Mouse (Mus musculus): ENCODE measurements around the gene Gm9639.
"Not testable (repeated sequence)": the region's sequence is repeated elsewhere in the genome, so short reads cannot be mapped to it uniquely, and the experiment has no call there.

Gene Gm9639

DNA sequence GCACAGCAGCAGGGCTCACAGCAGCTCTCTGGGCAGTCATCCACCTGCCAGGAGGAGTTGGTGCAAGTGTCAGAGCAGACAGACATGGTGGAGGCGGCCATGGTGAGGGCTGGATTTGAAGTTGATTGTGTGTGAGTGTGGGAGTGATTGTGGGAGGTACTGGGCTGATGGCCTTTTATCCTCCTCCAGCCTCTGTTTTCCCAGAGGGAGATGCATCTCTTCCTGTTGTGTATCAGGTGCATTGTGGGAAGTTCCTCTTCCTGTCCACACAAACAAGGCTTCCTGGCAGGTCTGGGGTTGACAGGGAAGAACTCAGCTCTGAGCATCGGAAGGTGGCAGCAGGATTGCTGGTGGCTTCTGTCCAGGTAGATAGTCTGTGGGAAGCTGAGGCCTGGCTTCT, at the start of gene Gm9639:
Gene Gm9639 (minus strand): TSS at position 101 of the 400 bp plus-strand sequence.
- DNase-seq (ENCODE audit: extremely low spot score, low read depth, low spot score) = no peak

GRCm38 (mm10) chr10:77839006-77839405, 44.1 kb upstream of the Gm9639 start:
- DNase-seq (ENCODE audit: extremely low spot score, low read depth, low spot score) = no peak

GRCm38 (mm10) chr10:77835647-77836046, 40.8 kb upstream of the Gm9639 start, which contains the start of gene Krtap10-10:
Krtap10-10 (plus strand) TSS chr10:77835947.
- no peak for DNase-seq (ENCODE audit: extremely low spot score, low read depth, low spot score)

DNA sequence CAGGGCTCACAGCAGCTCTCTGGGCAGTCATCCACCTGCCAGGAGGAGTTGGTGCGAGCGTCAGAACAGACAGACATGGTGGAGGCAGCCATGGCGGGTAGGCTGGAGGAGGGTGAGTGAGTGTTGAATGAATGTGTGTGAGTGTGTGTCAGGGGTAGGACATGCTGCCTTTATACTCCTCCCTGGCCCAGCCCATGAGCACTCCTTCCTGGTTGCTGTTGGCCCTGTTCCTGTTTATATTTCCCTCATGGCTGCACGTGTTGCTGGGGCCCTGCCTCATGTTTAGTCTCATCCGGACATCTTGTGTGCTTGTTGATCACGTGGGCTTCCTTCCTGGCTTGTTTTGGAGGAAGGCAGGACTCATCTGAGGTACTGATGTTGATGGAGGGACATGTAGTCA, 32.1 kb upstream of the Gm9639 start, which contains the start of gene Krtap10-4:
Gene Krtap10-4 (minus strand): TSS at position 145 of the 400 bp plus-strand sequence.
- no peak for DNase-seq (ENCODE audit: extremely low spot score, low read depth, low spot score)

- no peak for DNase-seq (ENCODE audit: extremely low spot score, low read depth, low spot score)
Observed at GRCm38 (mm10) chr10:77819203-77819602, 24.3 kb upstream of the Gm9639 start.

DNA sequence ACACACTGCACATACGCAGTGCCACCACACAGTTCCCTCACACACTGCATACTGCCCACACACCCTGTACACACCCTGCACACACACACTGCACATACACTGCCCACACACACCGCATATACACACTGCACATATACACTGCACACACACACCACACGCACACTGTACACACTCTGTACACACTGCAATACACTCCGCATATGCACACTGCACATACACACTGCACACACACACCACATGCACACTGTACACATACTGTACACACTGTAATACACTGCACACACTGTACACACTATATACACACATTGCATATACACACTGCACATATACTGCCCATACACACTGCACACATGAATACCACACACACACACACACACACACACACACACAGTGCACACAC, 23.6 kb upstream of the Gm9639 start:
- DNase-seq (ENCODE audit: extremely low spot score, low read depth, low spot score) = no peak

- no peak for DNase-seq (ENCODE audit: extremely low spot score, low read depth, low spot score)
Observed at GRCm38 (mm10) chr10:77815514-77815913, 20.6 kb upstream of the Gm9639 start.

DNA sequence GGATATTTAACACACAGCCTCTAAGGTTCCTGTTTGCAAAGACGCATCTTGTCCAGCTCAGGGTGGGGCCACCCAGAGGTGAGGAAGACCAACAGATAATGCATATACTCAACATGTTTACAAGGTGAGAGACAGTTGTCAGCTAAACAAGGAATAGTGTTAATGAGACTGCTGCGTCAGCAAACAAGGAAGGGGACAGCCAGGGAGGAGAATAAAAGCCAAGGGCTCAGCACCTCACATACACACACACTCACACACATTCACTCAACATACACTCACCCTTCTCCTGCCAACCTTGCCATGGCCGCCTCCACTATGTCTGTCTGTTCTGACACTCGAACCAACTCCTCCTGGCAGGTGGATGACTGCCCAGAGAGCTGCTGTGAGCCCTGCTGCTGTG, 19.5 kb upstream of the Gm9639 start, which contains the start of gene Gm2696:
Gene Gm2696 (plus strand): TSS at position 301 of the 400 bp plus-strand sequence.
- no peak for DNase-seq (ENCODE audit: extremely low spot score, low read depth, low spot score)

- no peak for DNase-seq (ENCODE audit: extremely low spot score, low read depth, low spot score)
Observed at GRCm38 (mm10) chr10:77811743-77812142, 16.9 kb upstream of the Gm9639 start, which contains the start of gene Gm9507. Gm9507 (minus strand) TSS chr10:77811843.

- no peak for DNase-seq (ENCODE audit: extremely low spot score, low read depth, low spot score)
Observed at GRCm38 (mm10) chr10:77804095-77804494, 9.2 kb upstream of the Gm9639 start.

DNA sequence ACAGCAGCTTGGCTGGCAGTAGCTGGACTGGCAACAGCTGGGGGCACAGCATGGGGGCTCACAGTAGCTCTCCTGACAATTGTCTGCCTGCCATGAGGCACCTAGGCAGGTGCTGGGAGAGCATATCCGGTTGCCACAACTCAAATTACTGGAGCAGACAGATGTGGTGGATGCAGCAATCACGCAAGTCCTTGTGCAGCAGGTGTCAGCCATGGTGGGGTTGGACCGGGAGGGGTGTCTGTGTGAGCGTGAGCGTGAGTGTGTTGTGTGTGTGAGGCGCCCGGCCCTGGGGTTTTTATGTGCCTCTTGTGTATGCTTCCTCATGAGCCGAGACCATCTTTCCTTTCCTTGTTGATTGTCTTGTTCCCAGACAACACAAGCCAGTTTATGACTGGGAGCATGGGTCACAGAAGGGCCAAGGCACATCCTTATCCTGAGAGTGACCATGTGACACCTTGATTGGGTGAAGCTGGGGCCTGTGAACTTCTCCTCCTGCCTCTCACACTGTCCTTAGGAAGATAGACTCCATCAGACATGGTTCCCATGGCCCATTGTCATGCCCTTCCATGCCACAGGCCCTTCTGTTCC, 4.1 kb upstream of the Gm9639 start, which contains the start of gene Gm19668:
Gene Gm19668 (minus strand): TSS at position 213 of the 588 bp plus-strand sequence.
- no peak for DNase-seq (ENCODE audit: extremely low spot score, low read depth, low spot score)

- not testable (repeated sequence) for DNase-seq (ENCODE audit: extremely low spot score, low read depth, low spot score)
Observed at GRCm38 (mm10) chr10:77798164-77798920, 3.5 kb upstream of the Gm9639 start.

GRCm38 (mm10) chr10:77797677-77798076, 2.8 kb upstream of the Gm9639 start:
- DNase-seq (ENCODE audit: extremely low spot score, low read depth, low spot score) = no peak

GRCm38 (mm10) chr10:77788621-77789020, 6.3 kb downstream of the Gm9639 start:
- no peak for DNase-seq (ENCODE audit: extremely low spot score, low read depth, low spot score)

DNA sequence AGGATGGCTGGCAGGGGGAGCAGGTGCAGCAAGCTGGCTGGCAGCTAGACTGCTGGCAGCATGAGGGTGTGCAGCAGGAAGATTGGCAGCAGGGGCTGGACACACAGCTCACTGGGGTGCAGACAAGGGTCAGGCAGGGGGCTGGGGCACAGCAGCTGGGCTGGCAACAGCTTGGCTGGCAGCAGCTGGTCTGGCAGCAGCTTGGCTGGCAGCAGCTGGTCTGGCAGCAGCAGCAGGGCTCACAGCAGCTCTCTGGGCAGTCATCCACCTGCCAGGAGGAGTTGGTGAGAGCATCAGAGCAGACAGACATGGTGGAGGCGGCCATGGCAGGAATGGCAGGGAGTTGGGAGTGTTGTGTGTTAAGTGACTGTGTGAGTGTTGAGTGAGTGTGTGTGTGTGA, 7.0 kb downstream of the Gm9639 start, which contains the start of gene Gm7137:
Gene Gm7137 (minus strand): TSS at position 325 of the 400 bp plus-strand sequence.
- not testable (repeated sequence) for DNase-seq (ENCODE audit: extremely low spot score, low read depth, low spot score)

DNA sequence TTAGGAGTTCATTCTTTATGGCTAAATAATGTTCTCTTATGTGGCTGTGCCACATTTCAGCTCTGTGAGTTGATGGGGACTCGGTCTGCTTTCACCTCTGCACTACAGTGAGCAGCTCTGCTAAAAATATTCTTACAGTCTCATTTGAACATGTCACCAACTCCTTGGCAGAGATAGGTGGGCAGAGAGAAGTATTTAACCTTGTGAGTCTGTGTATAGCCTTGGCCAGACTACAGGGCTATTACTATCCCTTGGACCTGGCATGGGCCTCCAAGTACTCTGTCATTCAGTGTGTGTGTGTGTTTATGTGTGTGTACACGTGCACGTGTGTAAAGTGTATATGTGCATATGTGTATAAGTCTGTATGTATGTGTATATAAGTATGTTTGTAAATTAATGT, 11.5 kb downstream of the Gm9639 start:
- not testable (repeated sequence) for DNase-seq (ENCODE audit: extremely low spot score, low read depth, low spot score)

- DNase-seq (ENCODE audit: extremely low spot score, low read depth, low spot score) = not testable (repeated sequence)
Observed at GRCm38 (mm10) chr10:77782442-77782841, 12.4 kb downstream of the Gm9639 start, which contains the start of gene Gm3250. Gm3250 (minus strand) TSS chr10:77782542.

- DNase-seq (ENCODE audit: extremely low spot score, low read depth, low spot score) = not testable (repeated sequence)
Observed at GRCm38 (mm10) chr10:77776844-77777243, 18.0 kb downstream of the Gm9639 start, which contains the start of gene Gm7138. Gm7138 (minus strand) TSS chr10:77776944.

- DNase-seq (ENCODE audit: extremely low spot score, low read depth, low spot score) = not testable (repeated sequence)
Observed at GRCm38 (mm10) chr10:77772142-77772541, 22.7 kb downstream of the Gm9639 start.

DNA sequence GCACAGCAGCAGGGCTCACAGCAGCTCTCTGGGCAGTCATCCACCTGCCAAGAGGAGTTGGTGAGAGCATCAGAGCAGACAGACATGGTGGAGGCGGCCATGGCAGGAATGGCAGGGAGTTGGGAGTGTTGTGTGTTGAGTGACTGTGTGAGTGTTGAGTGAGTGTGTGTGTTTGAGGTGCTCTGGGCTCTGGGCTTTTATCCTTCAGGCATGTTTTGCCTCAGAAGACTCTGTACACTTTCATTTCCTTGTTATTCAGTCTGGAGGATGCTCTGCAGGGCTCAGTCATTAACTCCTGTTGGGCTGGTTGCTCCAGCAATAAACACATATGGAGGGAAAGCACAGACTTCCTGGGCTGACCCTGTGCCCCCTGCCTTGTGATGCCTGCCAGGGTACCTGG, 23.7 kb downstream of the Gm9639 start, which contains the start of gene Gm3238:
Gene Gm3238 (minus strand): TSS at position 101 of the 400 bp plus-strand sequence.
- not testable (repeated sequence) for DNase-seq (ENCODE audit: extremely low spot score, low read depth, low spot score)

- DNase-seq (ENCODE audit: extremely low spot score, low read depth, low spot score) = no peak
Observed at GRCm38 (mm10) chr10:77769727-77770126, 25.1 kb downstream of the Gm9639 start.

All from hindlimb bud, embryonic 11.5 days (tissue).